Mouse (Mus musculus) ES-Bruce4 (cell line): ENCODE measurements around the gene Lpcat3. TPM values are rescaled to one million over a fixed set of nuclear protein-coding genes. Genes with fewer than 3 reads are reported as not detected.
"Not testable (repeated sequence)": the region's sequence is repeated elsewhere in the genome, so short reads cannot be mapped to it uniquely, and the experiment has no call there.

ENCODE experiments used
- H3K27ac ChIP-seq: 2 replicates; pipeline ENCODE4 v1.5.1; 2012; ENCODE audit warnings: low read length, inconsistent platforms; ENCODE audit not compliant: insufficient read depth
- H3K27me3 ChIP-seq: 2 replicates; pipeline ENCODE4 v1.6.1; 2012; ENCODE audit warnings: mild to moderate bottlenecking, low read length, inconsistent platforms; ENCODE audit not compliant: control insufficient read depth, poor library complexity, insufficient read depth, severe bottlenecking
- H3K36me3 ChIP-seq: 2 replicates; pipeline ENCODE4 v1.6.1; 2012; ENCODE audit warnings: inconsistent platforms, mild to moderate bottlenecking, low read length, moderate library complexity; ENCODE audit not compliant: control insufficient read depth, poor library complexity, insufficient read depth, severe bottlenecking
- H3K4me1 ChIP-seq: one replicate; pipeline ENCODE4 v1.8.1; 2011; ENCODE audit warnings: low read length; ENCODE audit not compliant: control insufficient read depth, insufficient read depth
- H3K4me3 ChIP-seq: 2 replicates; pipeline ENCODE4 v1.5.1; 2011; ENCODE audit warnings: low read depth, mild to moderate bottlenecking, low read length
- H3K9ac ChIP-seq: 2 replicates; pipeline ENCODE4 v1.6.1; 2012; ENCODE audit warnings: low read depth, mild to moderate bottlenecking, inconsistent platforms; ENCODE audit not compliant: poor library complexity, severe bottlenecking
- H3K9me3 ChIP-seq: replicated peaks from 2 replicates; pipeline ENCODE4 v1.6.1; 2012; ENCODE audit warnings: mild to moderate bottlenecking, low read length, inconsistent platforms; ENCODE audit not compliant: control insufficient read depth, poor library complexity, insufficient read depth, severe bottlenecking
- CTCF ChIP-seq: IDR thresholded peaks from one replicate; pipeline ENCODE4 v1.8.1; 2011; ENCODE audit warnings: low read depth, low read length
- EP300 ChIP-seq: IDR thresholded peaks from 2 replicates; pipeline ENCODE4 v1.6.1; 2011; ENCODE audit warnings: low read depth, low read length; ENCODE audit not compliant: insufficient read depth
- POLR2A ChIP-seq: IDR thresholded peaks from one replicate; pipeline ENCODE4 v1.8.1; 2011; ENCODE audit warnings: low read length; ENCODE audit not compliant: insufficient read depth
- polyA plus RNA-seq: library from polyadenylated mRNA; stranded (reverse); fragments of >200 nt; gene quantifications from 2 replicates; pipeline ENCODE4 v1.2.4, GENCODE M21; 2011; ENCODE audit warnings: low read depth; ENCODE audit not compliant: missing spikeins, insufficient read depth, insufficient read length

Lpcat3 gene
- polyA plus RNA-seq, 1 experiment, result 69.3 TPM

- H3K36me3 ChIP-seq, result no peaks in the 10 kb centered on the region
- peaks cover 1% of the 10 kb centered on the region for H3K4me1 ChIP-seq
- no peaks in the 10 kb centered on the region for H3K27me3 ChIP-seq
- H3K4me3 ChIP-seq, result no peak overlapping the region
- no peaks in the 10 kb centered on the region for H3K9me3 ChIP-seq
- H3K27ac ChIP-seq, result no peak overlapping the region
- H3K9ac ChIP-seq, result no peak overlapping the region
- no peak for TF ChIP-seq EP300
- no peak for TF ChIP-seq POLR2A
- TF ChIP-seq CTCF, result no peak
Observed at GRCm38 (mm10) chr6:124683591-124684417, 21.0 kb downstream of the Lpcat3 start.

- Histone ChIP-seq H3K9ac (no peak overlapping the region), H3K4me1 (peaks cover 1% of the 10 kb centered on the region), H3K4me3 (no peak overlapping the region), H3K36me3 (no peaks in the 10 kb centered on the region), H3K27me3 (no peaks in the 10 kb centered on the region), H3K27ac (no peak overlapping the region), H3K9me3 (no peaks in the 10 kb centered on the region)
- TF ChIP-seq EP300 (no peak), CTCF (no peak), POLR2A (no peak)
Observed at GRCm38 (mm10) chr6:124685606-124686386, 23.0 kb downstream of the Lpcat3 start.

GRCm38 (mm10) chr6:124686644-124687043 lies 23.8 kb downstream of the Lpcat3 start:
- H3K27me3 ChIP-seq, H3K36me3 ChIP-seq, H3K9ac ChIP-seq, H3K9me3 ChIP-seq, H3K4me3 ChIP-seq, H3K27ac ChIP-seq, H3K4me1 ChIP-seq: not testable (repeated sequence)

DNA sequence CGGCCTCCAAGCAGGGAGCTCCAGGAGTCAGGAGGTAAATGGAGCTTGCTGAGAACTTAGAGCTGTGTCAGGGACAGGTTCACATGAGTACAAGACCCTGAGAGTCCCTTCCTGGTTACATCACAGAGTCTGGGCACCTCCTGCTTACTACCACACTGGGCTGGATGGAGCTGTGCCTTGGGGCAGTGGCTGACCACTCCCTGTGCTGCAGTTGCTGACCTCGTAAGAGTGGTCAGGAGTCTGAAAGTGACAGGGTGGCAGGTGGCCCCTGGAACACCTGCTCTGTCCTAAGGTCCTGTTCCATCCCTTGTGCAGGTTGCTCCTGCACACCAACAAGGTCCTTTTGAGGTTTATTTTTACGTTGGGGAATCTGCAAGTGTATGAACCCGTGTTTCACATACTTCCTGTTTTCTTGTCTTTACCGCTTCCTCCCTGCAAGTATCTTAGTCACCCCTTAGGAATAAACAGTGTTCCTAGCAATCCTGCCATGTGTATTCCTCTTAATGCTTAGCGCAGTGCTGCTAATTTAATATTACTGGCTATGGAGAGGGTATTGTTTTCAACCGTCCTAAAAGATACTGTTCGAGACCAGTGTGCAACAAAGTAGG lies 25.4 kb downstream of the Lpcat3 start:
- Histone ChIP-seq H3K4me1 (no peaks in the 10 kb centered on the region), H3K9me3 (no peaks in the 10 kb centered on the region), H3K36me3 (no peaks in the 10 kb centered on the region), H3K27ac (no peak overlapping the region), H3K4me3 (no peak overlapping the region), H3K27me3 (no peaks in the 10 kb centered on the region), H3K9ac (no peak overlapping the region)
- TF ChIP-seq POLR2A (no peak), EP300 (no peak), CTCF (no peak)

DNA sequence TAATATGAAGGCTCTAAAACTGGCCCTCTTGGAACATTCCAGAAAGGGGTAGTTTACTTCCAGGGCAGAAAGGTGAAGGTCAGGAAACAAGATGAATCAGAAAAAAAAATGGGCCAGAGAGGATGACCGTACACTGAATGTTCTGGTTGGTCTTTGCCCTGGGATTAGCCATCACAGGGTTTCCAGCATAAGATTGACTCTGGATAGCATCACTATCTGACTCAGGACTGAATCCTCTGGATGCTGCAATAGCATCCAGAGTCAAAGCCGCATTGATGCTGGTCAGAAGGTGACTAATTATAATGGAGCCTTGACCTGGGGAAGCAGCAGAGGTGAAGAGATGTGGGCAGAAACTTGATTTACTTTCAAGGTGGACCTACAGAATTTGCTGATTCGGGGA lies 26.2 kb downstream of the Lpcat3 start:
- Histone ChIP-seq H3K27me3 (no peaks in the 10 kb centered on the region), H3K9ac (no peak overlapping the region), H3K9me3 (no peaks in the 10 kb centered on the region), H3K27ac (no peak overlapping the region), H3K4me3 (no peak overlapping the region), H3K4me1 (no peaks in the 10 kb centered on the region), H3K36me3 (no peaks in the 10 kb centered on the region)
- TF ChIP-seq POLR2A (no peak), CTCF (no peak), EP300 (no peak)

GRCm38 (mm10) chr6:124690517-124690916 lies 27.7 kb downstream of the Lpcat3 start:
- Histone ChIP-seq H3K4me3 (no peak overlapping the region), H3K36me3 (no peaks in the 10 kb centered on the region), H3K27ac (no peak overlapping the region), H3K4me1 (no peaks in the 10 kb centered on the region), H3K9me3 (no peaks in the 10 kb centered on the region), H3K27me3 (no peaks in the 10 kb centered on the region), H3K9ac (no peak overlapping the region)
- TF ChIP-seq CTCF, result no peak
- TF ChIP-seq POLR2A, result no peak
- no peak for TF ChIP-seq EP300
